Mouse (Mus musculus) lung, postnatal 25 days (tissue): ENCODE measurements around the gene Nemp1.

Experiments
- DNase-seq: peaks from one replicate; pipeline ENCODE4 v3.0.0; 2022; ENCODE audit warnings: low spot score

Gene Nemp1

DNA sequence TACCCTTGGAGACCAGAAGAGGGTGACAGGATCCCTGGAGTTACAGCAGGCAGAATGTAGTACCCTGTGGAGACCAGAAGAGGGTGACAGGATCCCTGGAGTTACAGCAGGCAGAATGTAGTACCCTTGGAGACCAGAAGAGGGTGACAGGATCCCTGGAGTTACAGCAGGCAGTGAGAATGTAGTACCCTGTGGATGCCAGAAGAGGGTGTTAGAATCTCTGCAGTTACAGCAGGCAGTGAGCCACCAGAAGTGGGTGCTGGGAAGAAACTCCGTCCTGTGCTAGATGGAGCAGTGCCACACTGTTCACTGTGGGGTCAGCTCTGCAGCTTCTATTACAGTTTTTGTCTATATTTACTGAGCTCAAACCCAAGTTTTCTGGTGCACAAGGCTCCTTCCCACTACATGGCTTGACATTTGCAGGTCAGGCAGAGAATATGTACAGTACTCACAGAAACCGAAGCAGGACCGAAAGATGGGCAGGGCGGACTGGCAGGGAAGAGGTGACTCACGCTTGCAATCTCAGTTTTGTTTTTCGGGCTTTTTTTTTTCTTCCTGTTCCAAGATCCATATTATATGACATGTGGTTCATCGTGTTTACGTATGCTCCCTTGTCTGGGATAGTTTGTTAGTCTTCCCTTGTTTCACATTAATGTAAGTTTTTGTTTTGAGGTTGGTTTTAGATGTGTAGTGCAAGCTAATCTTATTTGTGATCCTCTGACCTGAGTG lies 8.3 kb downstream of the Nemp1 start:
- peak; percentile 96 for DNase-seq

DNA sequence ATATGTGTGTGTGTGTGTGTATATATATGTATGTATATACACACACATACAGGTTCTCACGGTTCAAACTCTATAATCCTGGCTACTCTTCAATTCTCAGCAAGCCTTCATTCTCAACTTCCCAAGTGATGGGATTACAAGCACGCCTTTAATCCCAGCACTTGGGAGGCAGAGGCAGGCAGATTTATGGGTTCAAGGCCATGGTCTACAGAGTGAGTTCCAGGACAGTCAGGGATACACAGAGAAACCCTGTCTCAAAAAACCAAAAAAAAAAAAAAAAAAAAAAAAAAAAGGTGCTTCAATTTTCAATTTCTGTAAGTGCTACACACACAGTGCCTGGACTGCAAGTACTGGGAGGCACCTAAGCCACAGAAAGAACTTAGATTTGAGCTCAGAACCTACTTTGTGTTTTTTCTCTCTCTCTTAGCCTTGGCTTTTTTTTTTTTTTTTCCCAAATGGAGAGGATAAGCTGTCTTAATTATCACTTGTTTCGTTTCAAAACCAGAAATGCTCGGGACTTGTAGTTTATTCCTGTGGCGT lies 9.2 kb downstream of the Nemp1 start:
- no peak for DNase-seq

DNA sequence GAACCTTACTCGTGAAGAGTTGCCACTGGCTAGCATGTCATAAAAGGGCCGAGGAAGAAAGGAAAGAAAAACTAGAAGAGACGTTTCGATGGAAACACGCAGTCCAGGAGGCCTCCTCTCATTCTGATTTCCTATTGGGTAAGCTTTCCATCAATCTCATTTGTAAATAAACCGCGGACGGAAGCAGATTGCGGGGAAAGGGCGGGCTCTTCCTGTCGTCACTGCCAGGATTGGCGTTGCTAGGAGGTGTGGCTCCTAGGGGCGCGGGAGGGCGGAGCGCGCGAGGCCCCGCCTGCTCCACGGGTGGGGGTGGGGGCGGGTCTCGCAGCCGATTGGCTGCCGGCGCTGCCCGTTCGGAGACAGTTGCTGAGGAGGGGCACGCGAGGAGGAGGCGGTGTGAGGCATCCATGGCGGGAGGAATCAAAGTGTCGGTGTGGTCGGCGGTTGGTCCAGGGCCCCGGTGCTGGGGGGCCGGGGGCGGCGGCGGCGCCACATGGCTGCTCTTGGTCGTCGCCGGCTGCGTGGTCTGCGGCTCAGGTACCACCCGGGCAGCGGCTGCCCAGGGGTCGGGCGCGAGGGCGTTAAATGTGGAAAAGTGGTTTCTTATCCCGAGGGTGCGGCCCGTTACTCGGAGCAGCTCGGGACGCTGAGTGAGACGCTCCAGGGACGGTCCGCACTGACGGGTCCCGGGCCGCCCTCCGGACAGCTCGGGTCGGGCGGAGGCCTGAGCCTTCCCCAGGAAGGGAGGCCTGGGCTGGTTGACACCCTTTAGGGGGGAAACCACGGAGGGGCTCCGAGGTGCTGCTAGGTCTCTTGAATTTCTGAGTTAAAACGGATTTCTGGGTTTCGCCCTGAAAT lies 10.2 kb downstream of the Nemp1 start:
- DNase-seq, result peak; percentile 97

DNA sequence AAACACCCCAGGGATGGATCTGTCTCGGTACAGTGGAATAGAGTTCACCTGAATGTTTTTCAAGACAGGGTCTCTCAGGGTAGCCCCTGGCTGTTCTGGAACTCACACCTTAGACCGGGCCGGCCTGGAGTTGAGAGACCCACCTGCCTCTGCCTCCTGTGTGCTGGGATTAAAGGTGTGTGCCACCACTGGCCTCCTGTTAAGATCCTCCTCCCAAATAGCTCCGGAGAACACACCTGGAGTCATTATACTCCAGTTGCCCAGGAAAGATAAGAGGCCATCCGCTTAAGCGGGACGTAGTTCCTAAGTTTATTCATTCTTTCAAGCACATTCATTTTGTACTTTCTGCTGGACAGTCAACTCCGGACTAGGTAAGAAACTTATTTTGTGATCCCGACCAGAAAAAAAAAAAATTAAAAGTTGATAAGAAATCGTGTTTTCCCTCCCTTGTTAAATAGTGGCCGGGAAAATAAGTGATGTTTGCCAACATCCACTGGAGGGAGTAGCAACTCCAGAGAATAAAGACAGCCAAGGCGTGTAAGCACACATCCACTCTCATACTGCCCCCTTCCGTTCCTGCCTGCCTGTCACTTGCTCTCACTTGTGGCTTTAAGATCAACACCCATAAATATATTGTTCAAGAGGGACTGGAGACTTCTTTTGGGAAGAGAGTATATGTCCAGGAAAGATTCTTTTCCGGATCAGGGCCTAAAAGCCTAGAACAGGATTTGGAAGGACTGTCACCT lies 11.1 kb downstream of the Nemp1 start:
- DNase-seq, result peak; percentile 81

DNA sequence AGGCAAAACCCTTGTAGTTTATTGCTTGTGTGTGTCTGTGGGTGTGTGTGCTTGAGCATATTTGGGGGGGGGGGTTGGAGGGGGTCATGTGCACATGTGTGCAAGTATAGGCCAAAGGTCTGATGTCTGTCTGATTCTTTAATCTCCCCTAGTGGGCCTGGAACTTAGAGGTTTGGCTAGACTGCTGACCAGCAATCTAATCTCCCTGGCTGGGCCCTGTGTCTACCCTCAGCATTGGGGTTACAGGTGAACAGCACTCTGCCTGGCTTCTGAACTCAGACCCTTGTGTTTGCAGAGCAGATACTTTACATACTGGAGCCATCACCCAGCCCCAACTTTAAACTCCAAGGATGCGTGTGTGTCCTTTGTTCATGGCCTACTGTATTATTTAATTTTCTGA lies 12.5 kb downstream of the Nemp1 start:
- DNase-seq, result no peak

DNA sequence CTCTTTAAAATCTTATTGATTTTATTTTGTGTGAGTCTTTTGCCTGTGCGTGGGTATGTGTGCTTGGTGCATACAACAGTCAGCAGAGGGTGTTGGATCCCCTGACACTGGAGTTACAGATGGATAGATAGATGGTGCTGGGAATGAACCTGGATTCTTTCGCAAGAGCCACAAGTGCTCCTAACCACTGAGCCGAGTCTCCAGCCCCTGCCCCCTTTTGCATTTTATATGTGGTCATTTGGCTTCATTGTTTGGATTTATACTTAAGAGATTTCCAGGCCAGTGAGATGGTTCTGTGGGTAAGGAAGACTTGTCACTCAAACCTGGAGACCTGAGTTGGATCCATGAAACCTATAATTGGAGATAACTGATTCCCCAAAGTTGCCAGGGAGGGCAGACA lies 13.2 kb downstream of the Nemp1 start:
- no peak for DNase-seq

DNA sequence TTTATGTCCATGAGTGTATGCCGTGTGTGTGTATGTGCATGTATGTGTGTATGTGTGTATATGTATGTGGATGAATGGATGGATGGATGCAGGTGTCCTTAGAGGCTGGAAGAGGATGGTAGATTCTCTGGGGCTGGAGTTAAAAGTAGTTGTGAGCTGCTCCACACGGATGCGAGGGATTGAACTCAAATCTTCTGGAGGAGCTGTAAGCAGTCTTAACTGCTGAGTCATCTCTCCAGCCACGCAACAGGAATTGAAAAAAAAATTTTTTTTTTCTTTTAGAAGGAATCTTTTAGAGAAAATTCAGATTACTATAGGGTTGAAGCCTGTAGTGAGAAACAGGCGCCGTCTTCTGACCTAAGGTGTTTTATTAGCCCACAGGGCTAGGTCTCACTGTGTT lies 16.2 kb downstream of the Nemp1 start:
- DNase-seq, result no peak

DNA sequence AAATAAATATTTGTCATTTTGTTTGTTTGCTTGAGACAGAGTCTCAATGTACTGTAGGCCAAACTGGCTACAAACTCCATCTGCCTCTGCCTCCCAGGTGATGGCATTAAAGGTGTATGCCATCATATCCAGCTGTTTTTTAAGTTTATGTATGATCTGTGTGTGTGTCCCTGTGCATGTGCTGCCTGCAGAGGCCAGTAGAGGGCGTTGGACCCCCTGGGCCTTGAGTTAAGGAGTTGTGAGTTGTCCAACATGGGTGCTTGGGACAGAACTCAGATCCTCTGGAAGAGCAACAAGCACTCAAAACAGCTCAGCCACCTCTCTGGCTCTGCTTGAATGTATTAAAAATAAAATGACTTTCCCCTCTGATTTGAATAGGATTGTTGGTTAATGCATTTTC lies 24.4 kb downstream of the Nemp1 start:
- DNase-seq, result no peak

DNA sequence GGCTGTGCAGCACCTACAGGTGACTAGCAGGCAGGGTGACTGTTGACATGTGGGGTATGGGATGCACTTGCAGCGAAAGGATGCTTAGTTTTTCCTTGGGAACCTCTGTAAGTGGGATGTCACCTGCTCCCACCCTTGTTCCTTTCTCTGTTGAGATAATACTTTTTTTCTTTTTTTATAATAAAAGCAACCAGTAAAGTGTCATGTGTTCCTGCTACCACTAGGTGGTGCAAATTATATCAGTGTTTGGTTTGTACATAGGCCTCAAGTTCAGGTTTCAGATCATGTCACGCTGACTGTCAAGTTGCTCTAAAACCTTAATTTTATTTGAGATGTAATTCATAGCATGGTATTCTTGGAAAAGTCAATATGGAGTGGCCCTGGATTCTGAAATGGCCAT lies 27.9 kb downstream of the Nemp1 start:
- DNase-seq, result peak; percentile 30

DNA sequence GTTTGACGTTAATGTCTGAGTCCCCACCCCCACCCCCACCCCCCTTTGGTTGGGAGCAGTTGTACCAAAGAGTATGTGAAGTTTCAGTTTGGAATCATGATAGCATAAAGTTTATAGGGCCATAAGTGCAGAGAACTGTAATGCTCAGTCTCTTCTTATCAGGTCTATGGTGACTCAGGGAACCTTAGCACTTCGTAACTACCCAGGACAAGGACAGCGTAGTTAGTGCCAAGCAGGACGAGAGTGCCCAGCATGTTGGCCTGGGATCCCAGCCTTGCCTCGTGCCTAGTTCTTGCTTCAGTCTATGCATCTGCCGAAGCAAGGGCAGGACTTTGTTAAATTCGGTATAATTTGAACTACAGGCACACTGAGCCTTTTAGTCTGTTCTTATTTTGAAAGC lies 29.1 kb downstream of the Nemp1 start:
- no peak for DNase-seq

DNA sequence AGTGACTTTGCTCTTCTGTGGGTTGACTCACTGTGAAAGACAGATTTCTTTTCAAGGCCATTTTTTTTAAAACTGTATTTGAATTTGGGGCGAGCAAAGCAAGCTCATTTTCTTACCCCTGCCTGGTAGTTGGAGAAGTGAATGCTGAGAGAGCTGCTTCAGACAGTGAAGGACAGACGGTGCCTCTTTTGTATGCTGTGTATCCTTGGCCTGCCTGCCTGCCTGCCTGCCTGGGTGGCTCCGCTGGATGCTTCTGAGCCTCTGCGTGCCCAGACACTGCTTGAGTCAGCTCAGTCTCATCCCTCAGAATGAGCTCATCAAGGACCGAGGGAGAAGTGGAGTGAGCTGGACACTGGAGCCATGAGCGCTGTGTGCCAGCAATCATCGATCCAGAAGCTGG lies 32.3 kb downstream of the Nemp1 start:
- no peak for DNase-seq

DNA sequence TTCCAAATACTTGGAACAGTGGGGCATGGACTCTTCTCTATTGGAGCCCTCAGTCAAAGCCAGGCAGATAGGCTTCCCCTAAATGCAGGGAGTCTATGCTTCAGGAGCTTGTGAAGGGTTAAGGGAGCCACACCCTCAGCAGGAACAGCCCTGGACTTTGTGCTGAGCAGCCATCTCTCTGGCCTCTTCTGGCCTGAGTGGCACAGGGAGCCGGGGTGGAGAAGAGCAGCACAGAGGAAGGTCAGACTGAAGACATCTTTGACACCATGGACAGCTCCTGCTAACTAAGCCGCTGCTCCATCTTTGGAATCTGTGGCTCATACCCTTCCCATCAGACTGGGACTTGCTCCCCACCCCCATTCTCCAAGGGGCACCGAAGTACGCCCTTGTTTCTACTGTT lies 36.6 kb downstream of the Nemp1 start:
- DNase-seq, result no peak

DNA sequence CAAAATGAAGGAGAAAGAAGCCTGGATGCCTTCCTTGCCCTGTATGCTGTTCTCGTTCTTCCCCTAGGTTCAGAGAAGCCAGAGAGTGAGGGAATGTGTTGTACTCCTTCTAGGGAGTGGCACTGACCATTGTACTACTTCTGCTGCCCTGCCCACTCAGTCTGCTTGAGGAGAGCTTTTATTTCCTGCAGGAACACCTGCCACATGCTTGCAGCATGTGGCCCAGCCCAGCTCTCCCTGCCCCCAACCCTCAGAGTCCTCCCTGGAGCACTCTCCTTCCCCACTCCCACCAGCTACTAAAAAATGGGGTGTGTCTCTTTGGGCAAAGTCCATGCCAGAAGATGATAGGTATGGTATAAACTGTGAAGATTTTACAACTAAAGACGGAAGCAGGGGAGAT lies 37.6 kb downstream of the Nemp1 start:
- DNase-seq, result no peak

DNA sequence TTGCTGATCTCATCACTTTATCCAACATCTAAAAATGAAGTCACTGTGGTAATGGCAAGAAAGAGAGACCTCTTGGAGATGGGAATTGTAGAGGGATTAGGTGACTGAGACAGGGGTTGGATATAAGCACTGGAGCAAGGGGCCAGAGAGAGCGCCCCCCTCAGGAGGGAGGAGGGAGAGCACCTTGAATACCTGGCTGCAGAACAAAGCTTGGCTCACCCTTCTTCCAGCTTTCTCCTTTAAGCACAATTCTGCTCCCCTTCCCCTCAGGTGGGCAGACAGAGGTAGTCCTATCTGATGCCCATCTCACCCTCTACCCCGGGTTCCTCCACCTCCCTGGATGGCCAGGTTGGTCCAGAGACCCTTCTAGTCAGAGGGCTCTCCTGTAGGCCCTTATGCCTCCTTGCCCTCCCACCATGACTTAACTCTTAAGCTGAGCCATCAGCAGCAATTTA lies 38.1 kb downstream of the Nemp1 start, which contains the start of gene Myo1a:
Gene Myo1a, plus strand, starts transcription at position 405 of the 455 bp plus-strand sequence.
- no peak for DNase-seq

DNA sequence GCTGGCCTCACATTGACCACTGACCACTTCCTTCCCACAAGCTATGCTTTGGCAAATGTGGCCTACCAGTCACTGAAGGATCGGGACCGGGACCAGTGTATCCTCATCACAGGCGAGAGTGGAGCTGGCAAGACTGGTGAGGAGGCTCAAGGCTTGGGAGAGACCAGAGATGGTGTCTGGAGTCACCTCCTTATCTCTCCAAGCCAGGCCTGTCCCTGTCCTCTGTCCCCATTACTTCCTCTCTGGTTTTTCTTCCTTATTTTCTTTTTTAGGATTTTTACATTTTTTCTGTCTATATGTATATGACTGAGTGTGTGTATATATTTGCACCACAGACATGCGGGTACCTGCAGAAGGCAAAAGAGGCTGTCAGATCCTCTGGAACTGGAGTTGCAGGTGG lies 39.1 kb downstream of the Nemp1 start:
- no peak for DNase-seq

DNA sequence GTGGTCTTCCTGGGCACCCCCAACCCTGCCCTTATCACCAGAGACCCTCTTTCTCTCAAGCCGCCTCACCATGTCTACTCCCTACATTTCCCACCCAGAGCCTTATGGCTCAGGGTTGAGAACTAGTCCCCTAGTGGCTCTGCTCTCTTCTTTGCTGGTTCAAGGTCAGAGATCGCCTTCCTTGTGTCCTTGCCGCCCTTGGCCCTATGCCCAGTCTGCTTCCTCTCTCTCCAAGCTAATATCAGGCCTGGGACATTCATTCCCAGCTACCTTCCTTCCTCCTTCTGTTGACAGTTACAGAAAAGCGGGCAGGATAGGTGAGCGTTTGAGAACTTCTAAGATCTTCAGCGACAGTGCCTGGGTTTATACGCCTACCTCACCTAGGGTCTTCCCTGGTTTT lies 41.0 kb downstream of the Nemp1 start:
- no peak for DNase-seq

DNA sequence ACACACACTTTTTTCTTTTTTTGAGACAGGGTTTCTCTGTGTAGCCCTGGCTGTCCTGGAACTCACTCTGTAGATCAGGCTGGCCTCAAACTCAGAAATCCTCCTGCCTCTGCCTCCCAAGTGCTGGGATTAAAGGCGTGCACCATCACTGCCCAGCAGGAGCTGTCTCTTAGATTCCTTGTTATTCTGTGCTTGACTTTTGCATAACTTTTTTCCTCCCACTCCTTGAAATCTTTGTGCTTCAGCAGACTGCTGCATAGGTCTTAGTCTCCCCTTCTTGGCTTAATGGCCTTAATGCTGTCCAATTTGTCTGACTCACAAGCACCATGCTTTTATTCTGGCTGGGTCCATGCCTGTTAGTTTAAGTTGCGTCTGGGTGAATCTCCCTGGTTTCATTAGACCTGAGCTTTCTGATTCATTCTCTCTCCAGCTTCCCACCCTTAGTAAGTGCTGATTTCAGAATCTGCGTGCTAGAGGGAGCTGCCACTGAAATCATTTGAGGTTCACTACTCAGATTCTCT lies 42.2 kb downstream of the Nemp1 start:
- DNase-seq, result no peak

DNA sequence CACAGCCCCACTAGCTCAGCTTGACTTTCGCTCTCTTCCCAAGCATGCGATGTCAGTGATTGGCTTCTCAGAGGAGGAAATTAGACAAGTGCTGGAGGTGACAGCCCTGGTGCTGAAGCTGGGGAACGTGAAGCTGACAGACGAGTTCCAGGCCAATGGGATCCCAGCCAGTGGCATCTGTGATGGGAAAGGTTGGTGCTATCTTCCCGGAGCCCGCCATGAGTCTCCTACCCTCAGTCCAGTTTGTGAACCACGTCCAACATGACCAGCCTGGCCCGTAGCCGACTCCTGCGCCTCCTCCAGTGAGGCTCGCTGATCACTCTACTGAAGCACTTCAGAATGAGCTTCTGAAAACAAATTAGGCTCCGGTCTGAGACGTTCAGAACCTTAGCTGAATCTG lies 43.6 kb downstream of the Nemp1 start:
- DNase-seq, result no peak

DNA sequence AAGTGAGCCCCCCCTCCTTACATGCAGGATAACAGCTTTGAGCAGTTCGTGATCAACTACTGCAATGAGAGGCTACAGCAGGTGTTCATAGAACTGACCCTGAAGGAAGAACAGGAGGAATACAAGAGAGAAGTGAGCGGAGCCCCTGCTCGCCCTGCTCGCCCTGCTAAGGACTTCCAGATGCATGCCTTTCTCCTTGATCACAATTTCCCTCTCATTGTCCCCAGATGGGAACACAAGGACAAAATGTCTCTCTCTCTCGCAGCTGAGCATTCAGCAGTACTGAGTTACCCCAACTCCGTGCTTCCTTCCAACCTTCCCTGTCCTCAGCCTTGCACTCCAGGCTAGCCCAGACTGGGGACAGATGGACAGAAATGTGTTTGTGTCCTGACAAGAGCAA lies 46.0 kb downstream of the Nemp1 start:
- no peak for DNase-seq

DNA sequence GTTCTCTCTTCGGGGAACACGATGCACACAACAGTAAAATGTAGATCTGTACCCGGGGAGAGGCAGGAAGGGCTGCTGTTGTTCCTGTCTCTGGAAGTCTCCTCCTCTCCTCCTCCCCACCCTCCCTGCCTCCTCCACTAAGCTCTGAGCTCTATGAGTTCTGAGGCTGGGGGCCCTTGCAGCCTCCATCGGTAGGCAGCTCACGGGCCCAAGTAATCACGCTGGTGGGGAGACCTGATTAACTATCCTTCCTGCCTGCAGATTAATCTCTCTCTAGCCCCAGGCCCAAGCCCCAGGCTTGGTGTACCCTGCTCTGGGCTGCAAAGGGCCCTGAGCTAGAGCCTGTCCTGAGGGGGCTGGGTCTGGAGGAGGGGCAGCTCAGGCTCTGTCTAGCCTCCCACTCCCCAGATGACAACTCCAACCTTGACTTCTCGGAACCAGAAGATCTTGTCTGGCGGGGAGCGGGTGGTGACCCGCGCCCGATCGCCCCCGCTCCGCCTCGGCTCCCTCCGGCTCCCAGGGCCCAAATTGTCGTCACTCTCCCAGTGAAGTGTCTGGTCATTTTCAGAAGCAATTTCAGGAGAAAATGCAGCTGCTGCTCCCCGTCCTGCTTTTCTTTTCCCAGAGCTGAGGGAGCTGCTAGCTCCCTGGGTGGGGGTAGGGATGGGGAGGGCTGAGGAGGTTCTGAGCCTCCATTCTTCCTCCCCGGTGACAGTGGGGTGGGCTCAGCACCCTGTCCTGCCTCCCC lies 55.1 kb downstream of the Nemp1 start:
- no peak for DNase-seq

DNA sequence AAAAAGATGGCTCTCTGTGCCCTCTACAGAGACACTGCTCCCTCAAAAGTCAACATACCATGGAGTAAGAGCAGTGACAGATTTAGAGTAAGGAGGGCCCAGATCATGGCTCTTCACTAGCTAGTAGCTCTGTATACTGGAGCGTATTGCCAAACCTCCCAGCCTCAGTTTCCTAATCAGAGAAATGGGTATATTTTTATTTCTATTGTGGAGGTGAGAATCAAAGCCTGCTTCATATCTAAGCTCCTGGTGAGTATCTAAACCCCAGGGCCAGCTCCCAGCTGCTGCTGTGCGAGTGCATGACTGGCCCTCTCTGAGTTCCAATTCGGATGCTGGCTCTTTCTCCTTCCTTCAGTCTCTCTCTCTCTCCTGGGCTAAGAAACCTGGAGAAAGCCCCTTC lies 57.5 kb downstream of the Nemp1 start, which contains the start of gene Tac2:
Gene Tac2, plus strand, starts transcription at position 301 of the 400 bp plus-strand sequence.
- DNase-seq, result no peak
